Mouse (Mus musculus) mouse trophoblast stem cell (cell line): ENCODE data around the gene Mettl1.

Source experiments
- in situ Hi-C, 2 experiments: fragments of 300-500 bp; cut with MseI, MboI; formaldehyde crosslinking; loops; 2 replicates in 1 of 2; 3 replicates in 1 of 2; pipeline ENCODE4 v1.15.1; 2025

The Mettl1 gene

DNA sequence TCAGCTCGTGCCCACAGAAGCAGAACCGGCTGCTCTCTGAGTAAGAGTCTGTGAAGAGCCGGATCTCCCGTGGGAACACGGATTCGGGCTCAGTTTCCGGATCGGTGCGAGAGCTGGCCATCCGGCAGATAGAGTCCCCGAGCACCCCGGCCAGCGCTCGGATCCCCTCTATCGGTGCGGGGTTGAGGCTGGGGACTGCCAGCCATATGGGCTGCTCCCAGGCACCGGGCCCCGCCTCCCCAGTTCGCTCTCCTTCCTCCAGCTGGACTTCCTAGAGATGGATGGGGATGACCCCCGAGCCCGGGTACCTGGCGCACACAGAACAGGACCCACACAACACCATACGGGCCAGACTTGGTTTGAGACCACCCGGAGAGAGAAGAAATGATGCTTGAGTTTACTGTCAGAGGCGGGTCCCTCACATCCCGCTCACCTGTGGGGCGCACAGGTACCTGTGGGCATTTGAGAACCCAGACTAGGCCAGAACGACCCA, at the start of gene Mettl1, which contains the start of gene Eef1akmt3:
TSS of gene Mettl1 (plus strand) at position 141 of the 493 bp plus-strand sequence.
TSS of gene Eef1akmt3 (minus strand) at position 240 of the 493 bp plus-strand sequence.
- in situ Hi-C loops = no loop called here

DNA sequence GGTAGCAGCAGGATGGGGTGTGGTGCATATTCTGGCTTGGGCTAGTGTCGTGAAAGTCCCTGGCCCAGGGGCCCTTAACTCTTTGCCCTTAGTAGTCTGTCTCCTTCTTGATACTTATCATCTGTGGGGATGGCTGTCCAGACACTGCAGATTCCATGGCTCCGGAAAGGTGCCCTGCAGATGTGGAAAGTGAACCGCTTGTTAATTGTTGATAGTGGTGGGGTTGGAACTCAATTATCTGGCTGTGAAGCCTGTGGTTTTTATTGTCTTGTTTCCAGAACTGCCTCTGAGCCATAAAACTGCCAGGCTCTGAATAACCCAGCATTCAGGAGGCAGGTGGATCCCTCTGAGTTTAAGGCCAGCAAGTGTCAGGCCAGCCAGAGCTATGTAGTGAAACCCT, 49.5 kb upstream of the Mettl1 start:
- in situ Hi-C loops = loop anchor here (5.0 kb wide), 1 partner anchor 74 kb away; no protein-coding TSS in a partner anchor

- in situ Hi-C loops = loop anchor here (5.0 kb wide), 1 partner anchor 76 kb away; no protein-coding TSS in a partner anchor
These were observed 47.6 kb upstream of the Mettl1 start for GRCm38 (mm10) chr10:126993621-126994020.

GRCm38 (mm10) chr10:126997340-126998113, 43.7 kb upstream of the Mettl1 start:
- in situ Hi-C loops = no loop called here

DNA sequence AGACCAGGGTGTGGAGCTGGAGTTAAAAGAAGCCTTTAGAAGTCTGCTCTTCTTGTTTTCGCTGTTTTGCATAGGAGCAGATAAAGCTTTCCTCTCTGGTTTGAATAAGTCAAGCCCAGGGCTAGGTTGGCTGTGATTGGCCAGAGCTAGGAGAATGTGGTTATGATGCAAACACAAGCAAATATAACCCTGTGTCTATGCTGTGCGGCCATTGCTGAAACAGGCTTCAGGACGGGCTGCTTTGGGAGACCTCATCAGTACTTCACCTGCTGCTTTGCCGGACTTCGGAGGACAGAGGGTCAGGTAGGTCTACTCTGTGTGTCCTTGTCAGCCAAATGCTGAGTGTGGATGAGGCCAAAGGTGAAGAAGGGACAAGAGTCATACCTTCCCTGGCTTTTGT, 40.7 kb upstream of the Mettl1 start, which contains the start of gene Avil:
TSS of gene Avil (plus strand) at position 181 of the 400 bp plus-strand sequence.
- in situ Hi-C loops = no loop called here

GRCm38 (mm10) chr10:127001297-127001696, 39.9 kb upstream of the Mettl1 start:
- in situ Hi-C loops = no loop called here

- in situ Hi-C loops = no loop called here
These were observed 39.2 kb upstream of the Mettl1 start for GRCm38 (mm10) chr10:127002056-127002455.

DNA sequence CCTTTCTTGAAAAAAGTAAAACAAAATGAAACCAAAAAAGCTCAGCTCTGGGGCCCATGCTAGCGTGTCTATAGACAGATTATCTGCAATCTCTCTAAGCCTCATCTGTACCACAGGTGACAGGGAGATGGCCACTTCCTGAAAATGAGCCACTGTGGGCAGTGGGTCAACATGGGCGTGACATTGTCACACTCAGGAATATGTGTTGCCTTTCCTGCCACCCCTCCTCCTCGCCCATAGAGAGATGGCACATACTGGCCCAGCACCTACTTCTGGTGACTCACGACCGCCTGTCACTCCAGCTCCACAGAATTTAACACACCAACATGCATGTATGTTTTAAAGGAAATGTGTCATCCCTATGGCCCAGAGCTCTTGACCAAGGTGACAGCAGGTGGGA, 38.4 kb upstream of the Mettl1 start:
- in situ Hi-C loops = no loop called here

DNA sequence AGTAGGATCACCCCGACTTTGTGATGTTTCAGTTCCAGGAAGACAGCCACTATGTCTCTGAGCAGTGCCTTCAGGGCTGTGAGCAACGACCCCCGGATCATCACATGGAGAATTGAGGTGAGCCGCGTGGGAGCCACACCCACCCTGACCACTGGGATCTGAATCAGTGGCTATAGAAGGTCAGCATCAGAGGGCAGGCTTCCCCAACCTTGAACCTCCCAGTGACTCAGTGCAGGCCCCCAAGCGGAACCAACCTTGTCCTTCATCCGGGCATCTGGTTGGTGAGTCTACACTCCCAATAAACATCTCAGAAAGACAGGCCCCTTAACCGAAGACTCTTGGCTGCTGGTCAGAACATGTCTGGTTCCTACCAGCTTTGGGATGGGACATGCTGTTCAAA, 37.9 kb upstream of the Mettl1 start:
- in situ Hi-C loops = no loop called here

DNA sequence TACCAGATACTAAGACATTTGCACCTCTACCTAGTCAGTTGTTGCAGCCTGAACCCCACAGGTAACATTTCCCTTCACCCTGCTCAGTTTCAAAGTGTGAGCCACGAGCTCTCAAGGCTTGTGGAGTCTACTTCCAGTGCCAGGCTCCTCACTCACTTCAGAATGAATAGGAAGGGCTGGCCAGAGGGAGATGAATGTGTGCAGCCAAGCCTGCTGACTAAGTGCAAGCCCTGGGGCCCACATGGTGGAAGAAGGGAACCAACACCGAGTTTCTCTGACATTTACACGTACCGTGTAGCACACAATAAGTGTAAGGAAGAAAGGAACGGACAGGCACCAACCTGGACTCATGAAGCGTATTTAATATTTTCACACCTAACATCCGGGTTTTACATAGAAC, 37.4 kb upstream of the Mettl1 start:
- in situ Hi-C loops = no loop called here

GRCm38 (mm10) chr10:127016488-127016887, 24.7 kb upstream of the Mettl1 start:
- in situ Hi-C loops = no loop called here

DNA sequence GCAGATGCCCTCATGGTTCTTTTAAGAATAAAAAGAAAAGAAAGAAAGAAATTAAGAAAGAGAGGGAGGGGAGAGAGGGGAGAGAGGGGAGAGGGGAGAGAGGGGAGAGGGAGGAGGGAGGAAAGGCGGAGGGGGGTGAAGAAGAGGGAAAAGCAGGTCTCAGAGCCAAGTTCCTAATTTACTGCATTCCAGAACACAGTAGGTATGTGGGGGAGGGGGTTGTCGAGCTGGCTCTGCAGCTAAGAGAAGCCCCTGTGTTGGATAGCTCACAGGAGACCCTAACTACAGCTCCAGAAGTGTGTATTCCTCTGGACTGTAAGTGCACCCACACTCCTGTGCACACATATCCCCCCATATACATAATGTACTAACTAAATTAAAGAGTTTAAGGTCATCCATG, 24.1 kb upstream of the Mettl1 start:
- in situ Hi-C loops = no loop called here

GRCm38 (mm10) chr10:127018422-127018821, 22.8 kb upstream of the Mettl1 start:
- in situ Hi-C loops = no loop called here

- in situ Hi-C loops = no loop called here
These were observed 10.6 kb upstream of the Mettl1 start, which contains the start of gene Tsfm for GRCm38 (mm10) chr10:127030336-127031296. TSS of gene Tsfm (minus strand) at chr10:127030840.

DNA sequence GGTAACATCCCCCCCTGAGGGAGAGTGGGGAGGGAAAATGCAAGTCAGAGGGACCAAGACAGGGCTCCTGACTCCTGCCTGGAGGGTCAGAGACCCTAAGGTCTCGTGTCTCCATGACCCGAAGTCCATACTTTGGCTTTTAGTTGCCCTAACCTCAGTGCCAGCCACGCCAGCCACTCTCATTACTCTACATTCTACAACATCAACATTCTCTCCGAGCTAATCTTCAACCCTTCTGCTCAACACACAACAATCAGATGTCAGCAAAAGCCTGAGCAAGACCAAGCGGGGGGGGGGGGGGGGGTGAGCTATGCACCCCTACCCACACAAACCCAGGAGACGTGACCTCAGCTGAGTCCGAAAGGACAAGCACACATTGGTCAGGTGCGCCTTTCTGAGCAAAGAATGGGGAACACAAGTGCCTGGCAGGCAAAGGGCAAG, 7.9 kb upstream of the Mettl1 start:
- in situ Hi-C loops = no loop called here

DNA sequence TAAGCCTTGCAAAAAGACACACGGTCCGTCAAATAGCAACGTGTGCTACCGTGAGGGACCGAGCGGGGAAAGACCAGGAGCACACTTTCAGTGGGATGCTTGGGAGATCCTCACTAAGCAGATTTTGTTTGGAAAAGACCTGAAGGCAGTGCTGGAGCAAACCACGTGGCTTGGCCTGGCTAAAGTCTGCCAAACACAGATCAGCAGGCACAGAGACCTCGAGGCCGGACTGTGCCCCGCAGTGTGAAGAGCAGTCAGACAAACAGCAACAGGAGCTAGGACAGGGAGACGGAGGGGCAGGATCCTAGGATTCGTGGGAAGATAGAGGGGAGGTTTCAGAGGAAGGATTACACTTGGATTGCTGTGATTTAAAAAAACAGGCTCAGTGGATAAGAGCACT, 4.9 kb upstream of the Mettl1 start:
- in situ Hi-C loops = no loop called here

- in situ Hi-C loops = no loop called here
These were observed 3.6 kb upstream of the Mettl1 start for GRCm38 (mm10) chr10:127037641-127038040.

GRCm38 (mm10) chr10:127040569-127041214, 522 bp upstream of the Mettl1 start:
- in situ Hi-C loops = no loop called here

DNA sequence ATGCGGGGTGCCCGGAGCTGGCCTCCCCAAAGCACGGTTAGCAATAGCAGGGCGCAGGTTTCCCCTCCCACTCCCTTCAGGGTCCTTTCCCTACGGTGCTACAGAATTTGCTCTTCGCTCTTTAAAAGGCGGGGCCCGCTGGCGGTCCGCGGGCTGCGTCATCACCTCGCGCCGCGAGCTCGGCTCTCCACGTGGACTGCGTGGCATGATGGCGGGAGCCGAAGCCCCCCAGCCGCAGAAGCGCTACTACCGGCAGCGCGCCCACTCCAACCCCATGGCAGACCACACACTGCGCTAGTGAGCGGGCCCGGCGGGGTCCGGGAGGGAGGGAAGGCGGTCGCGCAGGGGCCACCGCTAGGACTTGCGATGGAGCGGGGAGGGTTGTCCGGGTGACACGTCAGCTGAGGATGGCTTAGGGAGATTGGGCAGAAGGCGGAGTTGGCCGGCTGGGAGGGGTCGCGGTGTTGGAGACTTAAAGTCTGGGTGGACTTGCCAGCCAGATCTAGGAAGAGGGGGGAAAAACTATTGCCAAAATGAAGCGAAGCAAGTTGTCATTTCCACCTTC, 642 bp downstream of the Mettl1 start:
- in situ Hi-C loops = no loop called here

- in situ Hi-C loops = no loop called here
These were observed 1.4 kb downstream of the Mettl1 start for GRCm38 (mm10) chr10:127042468-127043115.

DNA sequence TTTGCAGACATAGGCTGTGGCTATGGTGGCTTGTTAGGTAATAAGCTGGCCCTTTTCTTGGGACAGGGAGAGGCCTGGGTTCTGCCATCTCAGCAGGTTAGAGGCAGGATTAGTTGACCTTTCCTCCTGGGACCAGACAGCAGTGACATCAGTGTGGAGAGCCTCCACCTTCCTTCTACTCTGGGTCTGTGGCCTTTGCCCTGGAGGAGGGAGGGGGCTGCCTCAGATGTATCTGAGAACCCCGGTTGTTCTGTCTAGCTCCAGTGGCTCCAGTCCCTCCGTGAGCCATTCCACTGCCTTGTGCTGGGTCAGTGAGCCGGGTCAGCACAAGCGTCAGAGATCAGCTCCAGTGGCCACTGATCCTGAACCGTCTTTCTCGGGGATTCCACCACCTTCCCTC, 2.0 kb downstream of the Mettl1 start:
- in situ Hi-C loops = no loop called here
